Mouse (Mus musculus): ENCODE measurements at regions not wholly inside any gene's neighbourhood (a gene's known extent, or its start where the extent isn't known, plus 50 kb on each side); places are given as distances from the start of the nearest gene placed in this dataset.

DNA sequence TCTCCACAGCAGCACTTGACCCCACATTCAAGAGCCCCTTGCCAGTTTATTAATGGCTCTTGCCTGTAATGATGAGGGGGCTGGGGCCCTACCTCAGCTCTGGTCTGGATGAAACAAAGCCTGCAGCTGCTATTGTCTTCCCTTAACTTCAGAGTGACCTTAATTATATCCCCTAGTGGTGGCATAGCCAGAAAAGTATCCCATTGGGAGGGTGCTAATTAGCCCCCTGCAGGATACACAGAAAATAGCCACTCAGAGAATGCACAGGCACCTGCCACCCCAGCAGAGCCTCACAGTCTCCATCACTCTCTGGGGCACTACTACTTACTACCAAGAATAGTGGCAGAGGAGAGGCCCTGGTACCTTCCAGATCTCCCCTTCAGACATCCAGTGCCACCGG is 150.0 kb downstream of the Zfp706 start:
- no peak for ATAC-seq (ENCODE audit: low TSS enrichment)

DNA sequence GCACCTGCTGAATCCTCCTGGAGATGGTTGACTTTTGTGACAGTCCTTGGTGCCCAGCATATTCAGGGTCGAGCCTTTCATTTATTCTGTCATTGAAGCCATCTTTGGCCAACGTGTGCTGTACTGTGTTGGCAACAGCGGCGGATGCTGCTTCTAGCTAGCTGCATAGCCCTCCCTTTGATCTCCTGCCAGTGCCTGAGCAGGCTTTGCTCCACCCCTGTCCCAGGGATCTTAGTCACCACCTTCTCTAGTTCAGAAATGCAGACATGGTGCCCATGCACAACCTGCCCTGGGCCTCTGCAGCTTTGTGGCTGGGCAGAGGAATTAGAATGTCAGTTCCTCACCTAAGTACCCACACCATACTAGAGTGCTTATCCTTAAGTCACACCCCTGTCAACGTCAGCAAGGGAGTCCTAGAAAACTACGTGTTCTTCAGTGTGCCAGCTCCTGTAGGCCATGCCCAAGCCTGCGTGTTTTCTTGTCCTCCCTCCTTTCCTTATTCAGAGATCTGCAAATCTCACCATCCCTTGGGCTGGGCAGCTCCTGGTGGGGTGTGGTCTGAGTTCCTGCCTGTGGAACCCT is 151.9 kb downstream of the Zfp706 start:
- ATAC-seq (ENCODE audit: low TSS enrichment) = peak; percentile 62

DNA sequence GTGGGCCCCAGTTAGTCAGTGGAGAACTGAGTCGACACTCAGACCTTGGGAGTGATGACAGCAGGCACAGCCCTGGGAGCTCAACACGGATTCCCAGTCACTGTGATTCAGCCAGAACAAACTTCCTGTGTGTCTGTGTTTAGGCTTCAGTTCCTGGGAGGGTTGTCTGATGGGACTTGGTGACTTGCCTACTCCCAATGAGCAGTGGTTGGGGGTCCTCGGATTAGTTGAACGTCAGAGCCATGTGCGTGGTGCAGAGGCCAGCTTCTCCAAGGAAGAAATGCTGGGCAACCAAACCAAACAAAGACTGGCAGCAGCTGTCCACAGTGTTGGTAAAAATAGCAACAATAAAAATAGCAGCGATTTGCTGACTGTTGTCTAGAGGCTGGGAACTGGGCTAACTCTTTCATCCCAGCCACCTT is 152.7 kb downstream of the Zfp706 start:
- ATAC-seq (ENCODE audit: low TSS enrichment) = peak; percentile 81

DNA sequence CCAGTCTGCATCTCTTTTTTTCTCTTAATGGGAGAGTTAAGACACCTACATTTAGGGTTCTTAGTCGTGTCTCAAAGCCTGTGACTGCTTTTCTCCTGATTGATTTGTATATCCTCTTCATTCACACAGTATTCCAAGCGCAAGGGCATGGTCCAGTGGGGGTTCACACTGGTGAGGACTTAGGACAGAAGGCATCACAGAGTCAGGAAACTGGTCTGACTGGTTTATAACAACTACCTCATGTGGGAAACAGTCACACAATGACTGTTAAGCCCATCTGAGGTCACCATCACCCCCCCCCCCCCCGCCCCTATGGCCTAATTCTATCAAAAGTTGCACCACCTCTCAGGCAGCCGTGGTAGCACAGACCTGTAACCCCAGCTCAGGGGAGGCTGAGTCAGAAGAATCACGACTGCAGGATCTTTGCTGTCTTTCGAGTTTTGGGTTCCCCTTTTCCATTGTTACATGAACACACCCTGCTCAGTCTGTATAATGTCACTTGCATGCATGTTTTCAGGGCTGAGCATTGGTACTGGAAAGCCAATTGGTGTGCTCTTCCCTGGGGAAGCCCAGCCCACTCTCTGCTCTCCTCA is 155.2 kb downstream of the Zfp706 start:
- no peak for ATAC-seq (ENCODE audit: low TSS enrichment)

DNA sequence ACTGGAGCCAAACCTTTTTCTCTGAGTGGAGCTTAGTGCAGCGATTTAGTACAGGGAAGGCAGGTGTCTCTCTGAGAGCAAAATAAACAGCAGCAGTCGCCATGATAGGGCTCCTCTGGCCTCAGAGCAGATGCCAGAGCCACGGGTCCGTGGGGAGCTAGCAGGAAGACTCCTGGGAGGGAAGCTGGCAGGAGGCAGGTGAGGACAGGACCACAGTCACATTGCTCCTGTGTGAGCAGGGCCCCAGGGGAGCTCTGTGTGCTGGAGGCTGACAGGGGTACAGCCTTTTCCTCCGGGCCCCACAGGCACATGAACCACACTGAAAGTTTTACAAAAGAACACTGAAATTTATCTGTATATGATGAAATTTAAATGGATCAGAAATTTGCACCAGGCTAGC is 159.3 kb downstream of the Zfp706 start:
- ATAC-seq (ENCODE audit: low TSS enrichment) = no peak

DNA sequence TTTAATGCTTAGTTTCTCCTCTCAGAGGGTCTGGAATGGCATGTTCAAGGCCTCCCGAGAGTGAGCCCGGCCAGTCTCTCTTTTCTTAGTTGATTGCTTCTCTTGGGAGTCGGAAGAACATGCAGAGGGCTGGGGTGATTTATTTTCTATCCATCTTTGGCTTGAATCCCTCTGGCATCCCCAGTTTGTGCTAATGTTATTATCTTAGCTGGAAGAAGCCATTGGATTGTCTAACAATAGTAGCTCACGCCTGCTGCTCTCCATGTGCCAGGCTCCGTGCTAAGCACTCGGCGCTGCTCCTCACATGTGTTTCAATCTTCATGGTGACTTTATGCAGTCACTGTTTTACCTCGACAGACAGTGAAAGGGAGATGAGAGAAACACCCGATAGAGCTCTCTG is 160.8 kb downstream of the Zfp706 start:
- 0 out of 2 replicates have a peak, but pooled peaks have one; percentile 44 for ATAC-seq (ENCODE audit: low TSS enrichment)
